Mouse (Mus musculus) hindbrain, embryonic 10.5 days (tissue): ENCODE results near the gene Zfp991. TPM values are rescaled to one million over a fixed set of nuclear protein-coding genes. Genes with fewer than 3 reads are reported as not detected.
"Not testable (repeated sequence)": the region's sequence is repeated elsewhere in the genome, so short reads cannot be mapped to it uniquely, and the experiment has no call there.

Source experiments
- DNase-seq: peaks from one replicate; pipeline ENCODE4 v3.0.0-alpha.2; 2017; ENCODE audit warnings: low spot score
- H3K27ac ChIP-seq: fragments of 300-500 bp; sonication (generic); 2 replicates; pipeline ENCODE4 v1.5.1; 2016; ENCODE audit warnings: mild to moderate bottlenecking, moderate library complexity
- H3K27me3 ChIP-seq: fragments of 300-500 bp; sonication (generic); 2 replicates; pipeline ENCODE4 v1.6.1; 2016; ENCODE audit warnings: mild to moderate bottlenecking; ENCODE audit not compliant: poor library complexity, insufficient read depth, severe bottlenecking
- H3K36me3 ChIP-seq: fragments of 300-500 bp; sonication (generic); 2 replicates; pipeline ENCODE4 v1.6.1; 2016; ENCODE audit warnings: mild to moderate bottlenecking, moderate library complexity
- H3K4me1 ChIP-seq: fragments of 300-500 bp; sonication (generic); replicated peaks from 2 replicates; pipeline ENCODE4 v1.6.1; 2016; ENCODE audit warnings: mild to moderate bottlenecking
- H3K4me3 ChIP-seq: fragments of 300-500 bp; sonication (generic); 2 replicates; pipeline ENCODE4 v1.5.1; 2016; ENCODE audit warnings: mild to moderate bottlenecking, moderate library complexity
- H3K9me3 ChIP-seq: fragments of 300-500 bp; sonication (generic); 2 replicates; pipeline ENCODE4 v1.6.1; 2016; ENCODE audit warnings: mild to moderate bottlenecking, moderate library complexity
- WGBS: fragments of 180-500 bp; shearing (Covaris S2); methylation state at CpG from one replicate; pipeline ENCODE4 v1.1.7; 2016; 5-methylcytosine and 5-hydroxymethylcytosine counted together
- polyA plus RNA-seq: library from polyadenylated mRNA; unstranded; fragments of >200 nt; fragmentation: Nextera tagmentation; extraction: Ambion mirVana; gene quantifications from 2 replicates; pipeline ENCODE4 v1.2.1, GENCODE M21; 2016

The Zfp991 gene
- polyA plus RNA-seq, 1 experiment from 2014 or later = 3.2 TPM

DNA sequence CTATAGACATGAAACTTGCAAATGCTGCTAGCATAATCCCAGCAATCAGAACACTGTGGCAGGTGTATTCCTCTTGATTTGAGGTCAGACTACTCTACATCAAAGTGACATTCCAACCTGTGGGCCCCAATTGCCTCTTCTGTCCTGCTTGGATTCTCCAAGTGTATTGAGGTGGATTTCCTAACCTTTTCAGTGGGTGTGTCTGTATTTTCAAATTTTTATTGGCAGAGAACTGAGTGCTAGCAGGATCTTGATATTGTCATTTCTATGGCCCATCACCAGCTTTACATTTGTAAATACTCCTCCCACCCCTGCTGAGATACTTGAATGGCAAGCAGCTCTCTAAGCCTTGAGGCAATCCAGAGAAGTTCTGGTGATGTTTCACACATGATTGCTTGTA lies 3.7 kb upstream of the Zfp991 start:
- H3K27ac ChIP-seq, H3K4me3 ChIP-seq, H3K27me3 ChIP-seq, DNase-seq, H3K4me1 ChIP-seq, H3K36me3 ChIP-seq: not testable (repeated sequence)
- peaks cover 35% of the 10 kb centered on the region for H3K9me3 ChIP-seq

DNA sequence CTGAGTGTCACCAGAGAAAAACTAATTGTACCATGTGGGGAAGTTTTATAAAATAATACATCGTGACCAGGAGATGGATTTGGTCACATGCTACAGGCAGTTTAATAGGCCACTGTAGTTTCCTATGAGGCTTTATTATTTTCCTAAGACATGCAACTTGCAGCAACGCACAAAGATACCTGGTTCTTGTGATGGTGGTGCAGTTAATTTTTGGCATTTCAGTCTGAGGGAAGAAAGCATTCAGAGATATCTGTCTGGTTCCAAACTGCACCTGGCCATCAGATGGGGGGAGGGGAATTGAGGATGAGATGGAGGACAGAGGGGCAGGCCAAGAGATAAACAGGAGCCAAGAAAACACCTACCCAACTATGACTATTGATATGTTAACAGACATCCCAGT lies 1.8 kb downstream of the Zfp991 start:
- not testable (repeated sequence) for H3K9me3 ChIP-seq, H3K27me3 ChIP-seq, H3K27ac ChIP-seq, H3K36me3 ChIP-seq, H3K4me1 ChIP-seq, DNase-seq, H3K4me3 ChIP-seq
- WGBS = 63% methylated on average over 2 of the region's 2 CpGs

- WGBS = 82% methylated on average over 4 of the region's 4 CpGs
- H3K9me3 ChIP-seq = not testable (repeated sequence)
Measured at GRCm38 (mm10) chr4:147141757-147142156, 9.9 kb downstream of the Zfp991 start.

DNA sequence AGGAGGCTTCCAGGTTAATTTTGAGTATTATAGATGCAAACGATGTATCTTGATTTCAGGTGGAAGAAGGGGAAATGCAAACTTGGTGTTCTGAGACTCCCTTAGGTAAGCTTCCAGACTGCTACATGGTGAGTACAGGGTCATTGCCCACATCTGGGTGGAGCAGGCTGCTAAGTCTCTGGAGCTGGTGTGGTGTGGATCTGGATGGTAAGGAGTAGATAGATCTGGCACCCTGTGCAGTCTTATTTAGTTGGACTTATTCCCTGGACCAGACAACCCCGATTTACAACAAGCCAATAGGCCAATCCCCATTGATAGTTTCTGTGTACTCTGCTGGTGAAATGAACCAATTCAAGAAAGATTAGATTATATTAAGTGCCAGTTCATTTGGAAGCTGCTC lies 33.4 kb downstream of the Zfp991 start:
- not testable (repeated sequence) for DNase-seq, H3K36me3 ChIP-seq, H3K4me1 ChIP-seq, H3K4me3 ChIP-seq, H3K27ac ChIP-seq, H3K27me3 ChIP-seq, H3K9me3 ChIP-seq
- 89% methylated on average over 2 of the region's 2 CpGs for WGBS

More at GRCm38 (mm10) chr4:147141757-147142156, 9.9 kb downstream of the Zfp991 start:
- H3K36me3 ChIP-seq, H3K4me3 ChIP-seq, H3K4me1 ChIP-seq, H3K27ac ChIP-seq, H3K27me3 ChIP-seq, DNase-seq: not testable (repeated sequence)

GRCm38 (mm10) chr4:147170547-147170946 lies 38.7 kb downstream of the Zfp991 start:
- WGBS = 95% methylated on average over 2 of the region's 2 CpGs
- not testable (repeated sequence) for DNase-seq, H3K9me3 ChIP-seq, H3K36me3 ChIP-seq, H3K4me3 ChIP-seq, H3K27me3 ChIP-seq, H3K4me1 ChIP-seq, H3K27ac ChIP-seq

GRCm38 (mm10) chr4:147171557-147171956 lies 39.7 kb downstream of the Zfp991 start:
- not testable (repeated sequence) for H3K27me3 ChIP-seq, H3K4me1 ChIP-seq
- 50% methylated on average over 1 of the region's 4 CpGs for WGBS

GRCm38 (mm10) chr4:147176279-147176880 lies 44.5 kb downstream of the Zfp991 start:
- not testable (repeated sequence) for H3K27me3 ChIP-seq, H3K27ac ChIP-seq, H3K9me3 ChIP-seq, H3K4me3 ChIP-seq, H3K4me1 ChIP-seq, H3K36me3 ChIP-seq, DNase-seq
- 93% methylated on average over 11 of the region's 12 CpGs for WGBS

More at GRCm38 (mm10) chr4:147171557-147171956, 39.7 kb downstream of the Zfp991 start:
- DNase-seq, H3K27ac ChIP-seq, H3K4me3 ChIP-seq, H3K9me3 ChIP-seq, H3K36me3 ChIP-seq: not testable (repeated sequence)

DNA sequence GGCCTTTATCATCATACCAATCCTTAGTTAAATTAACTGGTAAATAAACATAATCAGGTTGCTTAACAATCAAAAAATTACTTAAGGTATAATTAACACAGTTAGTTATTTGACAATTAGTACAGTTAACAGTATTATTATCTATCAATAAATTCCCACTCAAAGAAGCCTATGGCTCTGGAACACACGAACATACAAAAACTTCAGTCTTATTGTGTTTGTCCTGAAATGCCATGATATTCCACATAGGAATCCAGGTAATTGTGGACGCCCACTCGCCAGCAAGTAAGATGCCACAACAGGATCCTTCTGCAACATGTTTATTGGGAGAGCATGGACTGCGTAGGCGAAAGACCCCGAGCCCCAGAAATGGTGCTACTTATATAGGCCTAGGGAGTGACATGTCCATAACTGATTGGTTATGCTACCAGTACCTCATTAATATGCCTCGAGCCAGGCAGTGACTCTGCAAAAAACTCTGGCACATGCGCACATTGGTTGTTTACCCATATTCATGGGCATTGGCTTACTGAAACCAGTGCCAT lies 49.4 kb downstream of the Zfp991 start:
- H3K27me3 ChIP-seq, DNase-seq, H3K4me3 ChIP-seq, H3K36me3 ChIP-seq, H3K4me1 ChIP-seq, H3K27ac ChIP-seq: not testable (repeated sequence)
- WGBS = 94% methylated on average over 8 of the region's 8 CpGs
- H3K9me3 ChIP-seq = peaks cover 10% of the 10 kb centered on the region

- H3K36me3 ChIP-seq, H3K4me3 ChIP-seq, H3K9me3 ChIP-seq, H3K4me1 ChIP-seq, DNase-seq, H3K27ac ChIP-seq, H3K27me3 ChIP-seq: not testable (repeated sequence)
- WGBS = no CpG with 5 or more reads among the region's 13 CpGs
Measured at GRCm38 (mm10) chr4:147181969-147182705, 50.3 kb downstream of the Zfp991 start.

GRCm38 (mm10) chr4:147186824-147187223 lies 55.0 kb downstream of the Zfp991 start:
- H3K9me3 ChIP-seq = peaks cover 14% of the 10 kb centered on the region
- 91% methylated on average over 1 of the region's 1 CpGs for WGBS
- DNase-seq, H3K4me1 ChIP-seq, H3K27ac ChIP-seq, H3K36me3 ChIP-seq, H3K4me3 ChIP-seq, H3K27me3 ChIP-seq: not testable (repeated sequence)

GRCm38 (mm10) chr4:147187283-147187965 lies 55.6 kb downstream of the Zfp991 start:
- 67% methylated on average over 70 of the region's 71 CpGs for WGBS
- not testable (repeated sequence) for H3K4me1 ChIP-seq, H3K36me3 ChIP-seq, H3K27me3 ChIP-seq, H3K4me3 ChIP-seq, H3K27ac ChIP-seq
- DNase-seq = peak; percentile 2
- H3K9me3 ChIP-seq = peaks cover 14% of the 10 kb centered on the region

DNA sequence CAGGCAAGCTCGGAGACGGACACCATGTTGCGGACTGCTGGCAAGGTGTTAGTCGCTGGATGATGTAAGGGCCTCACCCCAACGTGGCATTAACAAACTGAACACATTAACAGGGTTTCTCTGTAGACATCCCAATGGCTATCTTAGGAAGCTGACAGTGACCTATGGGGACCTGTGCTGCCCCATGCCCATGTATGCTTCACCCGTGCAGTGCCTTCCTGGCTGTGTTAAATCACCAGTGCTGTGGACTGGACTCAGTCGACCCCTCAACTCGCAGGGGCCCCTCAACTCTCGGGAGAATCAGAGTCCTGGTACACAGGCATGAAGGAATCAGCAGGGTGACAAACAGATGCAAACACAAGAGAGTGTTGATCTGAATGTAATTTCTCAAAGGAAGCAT lies 63.3 kb downstream of the Zfp991 start:
- H3K36me3 ChIP-seq, H3K4me1 ChIP-seq, H3K4me3 ChIP-seq, H3K27me3 ChIP-seq, DNase-seq, H3K27ac ChIP-seq: not testable (repeated sequence)
- H3K9me3 ChIP-seq = peaks cover 21% of the 10 kb centered on the region
- WGBS = 86% methylated on average over 8 of the region's 9 CpGs

GRCm38 (mm10) chr4:147197210-147197609 lies 65.4 kb downstream of the Zfp991 start:
- not testable (repeated sequence) for H3K36me3 ChIP-seq, H3K27ac ChIP-seq, H3K4me1 ChIP-seq, DNase-seq, H3K27me3 ChIP-seq, H3K4me3 ChIP-seq
- WGBS = 97% methylated on average over 2 of the region's 2 CpGs
- peaks cover 21% of the 10 kb centered on the region for H3K9me3 ChIP-seq
